Mouse (Mus musculus) lung, postnatal 0 days (tissue): Measurements from ENCODE around the gene Gdpgp1.

Source experiments
- CTCF ChIP-seq: IDR thresholded peaks from 2 replicates; pipeline ENCODE4 v1.5.1; 2016; ENCODE audit warnings: antibody characterized with exemption, mild to moderate bottlenecking
- EP300 ChIP-seq: IDR thresholded peaks from 2 replicates; pipeline ENCODE4 v1.6.1; 2016; ENCODE audit warnings: antibody characterized with exemption, mild to moderate bottlenecking, control low read depth

DNA sequence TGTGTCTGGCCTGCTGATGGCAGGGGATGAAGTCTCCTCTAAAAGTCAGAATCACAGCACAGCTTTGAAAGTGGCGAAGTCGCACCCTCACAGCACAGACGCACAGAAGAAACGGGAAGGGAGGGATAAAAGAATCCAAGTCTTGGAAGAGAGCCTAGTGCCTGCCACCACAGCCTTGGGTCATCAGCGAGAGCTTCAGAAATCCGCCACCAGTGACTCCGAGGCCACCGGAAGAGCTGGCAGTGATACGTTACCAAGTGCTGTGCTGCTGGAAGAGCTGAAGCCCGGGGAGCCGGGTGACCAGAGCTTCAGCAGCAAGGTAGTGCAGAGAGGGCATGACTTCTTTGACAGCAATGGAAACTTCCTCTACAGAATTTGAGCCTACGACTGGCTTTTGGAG lies 31.9 kb downstream of the Gdpgp1 start:
- TF ChIP-seq CTCF: no peak
- TF ChIP-seq EP300: no peak
